Mouse (Mus musculus): Measurements from ENCODE around the gene Lrrc73.

- TF ChIP-seq CTCF (IDR thresholded peaks at IDR 0.05; ENCODE audit: low read depth, low read length): no peak
- TF ChIP-seq POLR2A (IDR thresholded peaks at IDR 0.05; ENCODE audit: borderline replicate concordance, low read depth, low read length): no peak
Observed at GRCm38 (mm10) chr17:46255147-46255546, 1.8 kb downstream of the Lrrc73 start.
